Mouse (Mus musculus) MEL (cell line): ENCODE measurements around the gene Olfr1370. TPM values are rescaled to one million over a fixed set of nuclear protein-coding genes. Genes with fewer than 3 reads are reported as not detected.

Experiments
- DNase-seq: peaks from one replicate; pipeline ENCODE4 v3.0.0; 2011; ENCODE audit warnings: low read depth, low spot score
- H3K27ac ChIP-seq: 2 replicates; pipeline ENCODE4 v1.5.1; 2012; ENCODE audit warnings: low read depth, mild to moderate bottlenecking, control low read depth, low read length, moderate library complexity; ENCODE audit not compliant: control insufficient read depth
- H3K27me3 ChIP-seq, 2 experiments: fragments of 150-350 bp in 1 of 2; sonication (generic) in 1 of 2; 2 replicates each; pipeline ENCODE4 v1.6.1; 2012; ENCODE audit warnings: low read length in 2 of 2, mild to moderate bottlenecking in 2 of 2, improper control_type of control experiment in 1 of 2, moderate library complexity in 1 of 2; ENCODE audit not compliant: insufficient read depth in 2 of 2, control insufficient read depth in 1 of 2
- H3K36me3 ChIP-seq, 2 experiments: 2 replicates each; pipeline ENCODE4 v1.6.1; 2012 to 2014; ENCODE audit warnings: low read length in 2 of 2, improper control_type of control experiment in 1 of 2, inconsistent platforms in 1 of 2, mild to moderate bottlenecking in 1 of 2; ENCODE audit not compliant: insufficient read depth in 2 of 2, control insufficient read depth in 1 of 2
- H3K4me1 ChIP-seq, 2 experiments: fragments of 150-350 bp in 1 of 2; sonication (generic) in 1 of 2; 2 replicates each; pipeline ENCODE4 v1.6.1; 2012; ENCODE audit warnings: low read length in 2 of 2, improper control_type of control experiment in 1 of 2, mild to moderate bottlenecking in 1 of 2; ENCODE audit not compliant: insufficient read depth in 2 of 2, control insufficient read depth in 1 of 2
- H3K4me3 ChIP-seq, 2 experiments: fragments of 150-350 bp in 1 of 2; sonication (generic) in 1 of 2; 2 replicates each; pipeline ENCODE4 v1.5.1; 2012; ENCODE audit warnings: low read depth in 2 of 2, low read length in 2 of 2, mild to moderate bottlenecking in 2 of 2, moderate library complexity in 2 of 2, control low read depth in 1 of 2, improper control_type of control experiment in 1 of 2; ENCODE audit not compliant: control insufficient read depth in 1 of 2, insufficient read depth in 1 of 2
- H3K79me2 ChIP-seq: 2 replicates; pipeline ENCODE4 v1.6.1; 2012; ENCODE audit warnings: mild to moderate bottlenecking, low read length, moderate library complexity; ENCODE audit not compliant: control insufficient read depth, poor library complexity, insufficient read depth
- H3K9ac ChIP-seq: 2 replicates; pipeline ENCODE4 v1.6.1; 2012; ENCODE audit warnings: low read depth, mild to moderate bottlenecking, control low read depth, low read length, moderate library complexity; ENCODE audit not compliant: control insufficient read depth, poor library complexity, severe bottlenecking
- H3K9me3 ChIP-seq: fragments of 150-350 bp; sonication (generic); replicated peaks from 2 replicates; pipeline ENCODE4 v1.6.1; 2012; ENCODE audit warnings: mild to moderate bottlenecking, low read length, improper control_type of control experiment, moderate library complexity; ENCODE audit not compliant: insufficient read depth
- CHD1 ChIP-seq: IDR thresholded peaks from 2 replicates; pipeline ENCODE4 v1.6.1; 2012; ENCODE audit warnings: low read depth, mild to moderate bottlenecking, inconsistent platforms, low read length, improper control_type of control experiment
- E2F4 ChIP-seq: IDR thresholded peaks from 2 replicates; pipeline ENCODE4 v1.6.1; 2011; ENCODE audit warnings: low read depth, low read length, improper control_type of control experiment, borderline replicate concordance
- ELF1 ChIP-seq: IDR thresholded peaks from 2 replicates; pipeline ENCODE4 v1.6.1; 2014; ENCODE audit warnings: low read depth, mild to moderate bottlenecking, inconsistent platforms, low read length, improper control_type of control experiment, moderate library complexity
- ETS1 ChIP-seq: IDR thresholded peaks from 2 replicates; pipeline ENCODE4 v1.6.1; 2012; ENCODE audit warnings: low read depth, mild to moderate bottlenecking, inconsistent platforms, low read length, improper control_type of control experiment, moderate library complexity
- GATA1 ChIP-seq: IDR thresholded peaks from 2 replicates; pipeline ENCODE4 v1.6.1; 2011; ENCODE audit warnings: low read depth, low read length, improper control_type of control experiment
- JUND ChIP-seq: IDR thresholded peaks from 2 replicates; pipeline ENCODE4 v1.6.1; 2011; ENCODE audit warnings: low read depth, mild to moderate bottlenecking, improper control_type of control experiment, low read length
- MAX ChIP-seq: IDR thresholded peaks from 2 replicates; pipeline ENCODE4 v1.6.1; 2011; ENCODE audit warnings: low read length, improper control_type of control experiment
- MAZ ChIP-seq: IDR thresholded peaks from 2 replicates; pipeline ENCODE4 v1.6.1; 2012; ENCODE audit warnings: low read depth, mild to moderate bottlenecking, inconsistent platforms, low read length, improper control_type of control experiment
- MYC ChIP-seq: IDR thresholded peaks from 2 replicates; pipeline ENCODE4 v1.6.1; 2011; ENCODE audit warnings: low read depth, mild to moderate bottlenecking, low read length, improper control_type of control experiment, moderate library complexity
- POLR2AphosphoS2 ChIP-seq: IDR thresholded peaks from 2 replicates; pipeline ENCODE4 v1.6.1; 2011; ENCODE audit warnings: low read length, improper control_type of control experiment
- POLR2AphosphoS5 ChIP-seq: IDR thresholded peaks from 2 replicates; pipeline ENCODE4 v1.6.1; 2012; ENCODE audit warnings: low read depth, borderline replicate concordance, mild to moderate bottlenecking, inconsistent platforms, low read length, moderate library complexity, mixed read lengths
- RAD21 ChIP-seq: IDR thresholded peaks from 2 replicates; pipeline ENCODE4 v1.6.1; 2011; ENCODE audit warnings: mild to moderate bottlenecking, low read depth, low read length, improper control_type of control experiment
- RCOR1 ChIP-seq: IDR thresholded peaks from 2 replicates; pipeline ENCODE4 v1.6.1; 2012; ENCODE audit warnings: low read depth, mild to moderate bottlenecking, inconsistent platforms, low read length, improper control_type of control experiment
- TAL1 ChIP-seq: IDR thresholded peaks from 2 replicates; pipeline ENCODE4 v1.6.1; 2012; ENCODE audit warnings: mild to moderate bottlenecking, inconsistent platforms, low read length, moderate library complexity, mixed read lengths
- TCF12 ChIP-seq: IDR thresholded peaks from 2 replicates; pipeline ENCODE4 v1.6.1; 2014; ENCODE audit warnings: low read depth, mild to moderate bottlenecking, inconsistent platforms, low read length, improper control_type of control experiment, moderate library complexity
- USF1 ChIP-seq: IDR thresholded peaks from 2 replicates; pipeline ENCODE4 v1.6.1; 2014; ENCODE audit warnings: low read depth, mild to moderate bottlenecking, inconsistent platforms, low read length, improper control_type of control experiment, moderate library complexity
- USF2 ChIP-seq, 2 experiments: IDR thresholded peaks; 2 replicates each; pipeline ENCODE4 v1.6.1; 2011 to 2012; ENCODE audit warnings: improper control_type of control experiment in 2 of 2, low read length in 2 of 2, borderline replicate concordance in 1 of 2, inconsistent platforms in 1 of 2, low read depth in 1 of 2, mild to moderate bottlenecking in 1 of 2; ENCODE audit not compliant: insufficient read depth in 1 of 2
- ZMIZ1 ChIP-seq: IDR thresholded peaks from 2 replicates; pipeline ENCODE4 v1.6.1; 2012; ENCODE audit warnings: low read depth, mild to moderate bottlenecking, inconsistent platforms, low read length, improper control_type of control experiment, moderate library complexity
- polyA plus RNA-seq, 2 experiments: library from polyadenylated mRNA; stranded (reverse) in 1 of 2; unstranded in 1 of 2; fragments of >175 nt in 1 of 2; fragments of >200 nt in 1 of 2; gene quantifications; 2 replicates each; pipeline versions ENCODE4 v1.2.1 to v1.2.4; 2012; ENCODE audit warnings: low replicate concordance in 2 of 2, low read depth in 1 of 2; ENCODE audit not compliant: insufficient read length in 2 of 2, insufficient read depth in 1 of 2, missing spikeins in 1 of 2
- total RNA-seq: library from RNA; depleted of rRNA; stranded (reverse); fragments of 300-350 nt; gene quantifications from 2 replicates; pipeline ENCODE4 v1.2.3, GENCODE M21; 2012

The Olfr1370 gene
- total and polyA plus RNA-seq, 3 experiments: not detected

DNA sequence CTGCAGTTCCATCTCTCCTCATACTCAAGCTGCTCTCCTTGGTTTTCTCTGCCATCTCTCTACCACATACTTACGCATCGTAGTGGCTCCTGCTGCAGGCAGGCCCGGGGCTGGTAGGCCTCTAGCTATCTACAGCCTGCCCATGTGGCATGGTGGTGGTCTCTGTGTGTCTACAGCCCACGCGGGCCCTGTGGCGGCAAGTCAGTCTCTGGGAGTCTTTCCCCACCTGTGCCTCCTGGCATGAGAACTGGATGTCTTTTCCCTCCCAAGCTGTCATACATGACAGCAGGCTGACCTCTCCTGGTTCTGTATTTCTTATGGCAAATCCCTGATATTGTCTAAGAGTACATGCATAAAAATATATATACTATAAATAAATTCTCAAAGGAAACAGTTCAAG lies 35.7 kb upstream of the Olfr1370 start:
- Histone ChIP-seq H3K36me3 (no peaks in the 10 kb centered on the region), H3K9ac (no peak overlapping the region), H3K27me3 (no peaks in the 10 kb centered on the region), H3K4me3 (no peak overlapping the region), H3K79me2 (no peaks in the 10 kb centered on the region), H3K4me1 (no peaks in the 10 kb centered on the region), H3K27ac (no peak overlapping the region), H3K9me3 (no peaks in the 10 kb centered on the region)
- no peak for DNase-seq
- TF ChIP-seq E2F4 (no peak), ETS1 (no peak), MAZ (no peak), MAX (no peak), ZMIZ1 (no peak), ELF1 (no peak), USF1 (no peak), GATA1 (no peak), USF2 (IDR thresholded peaks at IDR 0.05; ENCODE audit: borderline replicate concordance in 1 of 2, insufficient read depth in 1 of 2, low read depth in 1 of 2, low read length in 2 of 2) (no peak), CHD1 (no peak), RAD21 (no peak), JUND (no peak), RCOR1 (no peak), POLR2AphosphoS2 (no peak)

DNA sequence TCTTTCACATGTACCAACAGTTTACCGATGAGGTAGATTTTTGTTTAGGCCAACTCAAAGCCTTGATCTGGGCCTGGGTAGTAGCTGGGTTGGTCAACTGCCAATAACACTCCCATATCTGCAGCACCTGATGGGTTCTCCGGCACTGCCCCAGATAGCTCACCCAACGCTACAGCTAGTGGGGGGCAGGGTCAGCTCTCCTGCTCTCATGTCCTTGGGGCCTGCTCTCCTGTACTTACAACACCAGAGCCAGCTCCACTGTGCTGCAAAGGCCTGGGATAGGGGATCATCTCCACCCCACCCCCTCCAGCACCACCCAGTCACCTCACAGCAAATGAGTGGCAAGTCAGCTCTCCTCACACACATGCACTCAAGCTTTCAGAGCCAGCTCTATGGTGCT lies 35.0 kb upstream of the Olfr1370 start:
- H3K27me3 ChIP-seq: no peaks in the 10 kb centered on the region
- no peaks in the 10 kb centered on the region for H3K79me2 ChIP-seq
- TF ChIP-seq POLR2AphosphoS5 (no peak), MYC (no peak), CHD1 (no peak), ETS1 (no peak), TCF12 (no peak), GATA1 (no peak), TAL1 (no peak)

More for the DNA sequence above, 35.0 kb upstream of the Olfr1370 start:
- DNase-seq: no peak
- no peak overlapping the region for H3K4me3 ChIP-seq
- H3K4me1 ChIP-seq: no peaks in the 10 kb centered on the region
- no peak overlapping the region for H3K27ac ChIP-seq
- H3K36me3 ChIP-seq: no peaks in the 10 kb centered on the region
- H3K9me3 ChIP-seq: no peaks in the 10 kb centered on the region
- H3K9ac ChIP-seq: no peak overlapping the region
